In genomic region chr1:88505697-88506096, GRCm38 (mm10) we compare ENCODE assay signal across 25 mouse cellular contexts. TPM values are rescaled to one million over a fixed set of nuclear protein-coding genes. Genes with fewer than 3 reads are reported as not detected.
A peak's percentile ranks its signal among the peaks of the same experiment; 100 is the strongest.
DNase-seq lines count a peak whose midpoint lies in the region; ATAC-seq and TF ChIP-seq lines count a peak whose summit lies in the region.
"Had no signal": no experiment of that assay in that cellular context is flagged by ENCODE, and none has a peak within 500 bp of the region (broad histone marks: within the 10 kb centered on the region; RNA-seq: fewer than 3 reads in every experiment).

No protein-coding gene starts in this region.

- H3K4me2 ChIP-seq in liver, embryonic 13.5 days = no peak overlapping the region
- H3K4me2 ChIP-seq in liver, postnatal 0 days (ENCODE audit: low read depth, low read length) = no peak overlapping the region
- H3K4me2 ChIP-seq: embryonic facial prominence, embryonic 15.5 days; forebrain, embryonic 13.5 days; heart, embryonic 11.5 days; heart, embryonic 15.5 days; hindbrain, embryonic 15.5 days had no signal

- DNase-seq in heart, embryonic 10.5 days (ENCODE audit: low spot score) = no peak
- no peak for DNase-seq in heart, postnatal 36 days
- no peak for DNase-seq in liver, embryonic 13.5 days
- no peak for DNase-seq in liver, postnatal 0 days
- DNase-seq in urinary bladder, postnatal 14 days (ENCODE audit: low spot score) = peak; percentile 7
- no peak for DNase-seq in urinary bladder, postnatal 25 days (ENCODE audit: low spot score)
- no peak for DNase-seq in gastrocnemius, adult 18-20 months (ENCODE audit: low spot score)
- DNase-seq: adrenal gland, adult 2 months; cerebellum, adult 2 months; gastrocnemius, postnatal 36 days; heart, adult 18-20 months; heart, postnatal 14 days had no signal

- intact Hi-C loops in heart, postnatal 36 days (cut with DNase I) = no loop called here

- H3K4me1 ChIP-seq in heart, embryonic 10.5 days = peaks cover 30% of the 10 kb centered on the region
- peaks cover 26% of the 10 kb centered on the region for H3K4me1 ChIP-seq in liver, embryonic 13.5 days (replicated peaks)
- H3K4me1 ChIP-seq in liver, postnatal 0 days (ENCODE audit: insufficient read depth) = peaks cover 5% of the 10 kb centered on the region
- H3K4me1 ChIP-seq: embryonic facial prominence, embryonic 15.5 days had no signal

- no peaks in the 10 kb centered on the region for H3K27me3 ChIP-seq in heart, embryonic 10.5 days (ENCODE audit: insufficient read depth, poor library complexity, severe bottlenecking)
- H3K27me3 ChIP-seq in liver, embryonic 13.5 days = no peaks in the 10 kb centered on the region
- no peaks in the 10 kb centered on the region for H3K27me3 ChIP-seq in liver, postnatal 0 days (ENCODE audit: insufficient read depth, low read length)
- H3K27me3 ChIP-seq: CH12.LX; embryonic facial prominence, embryonic 15.5 days; forebrain, embryonic 13.5 days; heart, embryonic 15.5 days; hindbrain, embryonic 15.5 days had no signal

- no peaks in the 10 kb centered on the region for H3K9me3 ChIP-seq in heart, embryonic 10.5 days
- H3K9me3 ChIP-seq in liver, embryonic 13.5 days (replicated peaks) = no peaks in the 10 kb centered on the region
- H3K9me3 ChIP-seq in liver, postnatal 0 days (ENCODE audit: low read length) = no peaks in the 10 kb centered on the region
- H3K9me3 ChIP-seq: embryonic facial prominence, embryonic 15.5 days; forebrain, embryonic 13.5 days; heart, embryonic 15.5 days; hindbrain, embryonic 15.5 days had no signal

- ATAC-seq in liver, embryonic 13.5 days (ENCODE audit: low read depth) = 0 out of 2 replicates have a peak, but pooled peaks have one; percentile 41
- no peak for ATAC-seq in liver, postnatal 0 days
- ATAC-seq in megakaryocyte-erythroid progenitor cell, adult 5-6 weeks (replicated peaks; ENCODE audit: low FRiP score, low TSS enrichment, poor library complexity, severe bottlenecking) = 0 out of 2 replicates have a peak, but pooled peaks have one; percentile 25
- ATAC-seq: forebrain, embryonic 13.5 days had no signal

- 75% methylated on average over 6 of the region's 6 CpGs for WGBS in heart, embryonic 10.5 days
- WGBS in liver, embryonic 13.5 days (ENCODE audit: insufficient replicate concordance) = 54% methylated on average over 6 of the region's 6 CpGs
- 70% methylated on average over 6 of the region's 6 CpGs for WGBS in liver, postnatal 0 days (ENCODE audit: insufficient replicate concordance)

- H3K4me3 ChIP-seq in heart, embryonic 10.5 days = no peak overlapping the region
- H3K4me3 ChIP-seq in liver, embryonic 13.5 days (replicated peaks) = no peak overlapping the region
- H3K4me3 ChIP-seq in liver, postnatal 0 days (ENCODE audit: low read depth, low read length) = no peak overlapping the region
- H3K4me3 ChIP-seq: embryonic facial prominence, embryonic 15.5 days; erythroblast, embryonic 14.5 days; forebrain, embryonic 13.5 days; heart, embryonic 15.5 days; hindbrain, embryonic 15.5 days had no signal

- TF ChIP-seq EP300 in liver, postnatal 0 days (IDR thresholded peaks at IDR 0.05; ENCODE audit: low read depth) = no peak

- no peak overlapping the region for H3K9ac ChIP-seq in liver, embryonic 13.5 days
- H3K9ac ChIP-seq in liver, postnatal 0 days (replicated peaks) = no peak overlapping the region
- H3K9ac ChIP-seq: embryonic facial prominence, embryonic 15.5 days; forebrain, embryonic 13.5 days; heart, embryonic 15.5 days; hindbrain, embryonic 15.5 days had no signal

- no peaks in the 10 kb centered on the region for H3K36me3 ChIP-seq in heart, embryonic 10.5 days
- no peaks in the 10 kb centered on the region for H3K36me3 ChIP-seq in liver, embryonic 13.5 days
- no peaks in the 10 kb centered on the region for H3K36me3 ChIP-seq in liver, postnatal 0 days (replicated peaks; ENCODE audit: insufficient read depth, low read length)
- H3K36me3 ChIP-seq: embryonic facial prominence, embryonic 15.5 days; heart, embryonic 15.5 days; hindbrain, embryonic 15.5 days had no signal

- peak overlapping the region; percentile 77 for H3K27ac ChIP-seq in heart, embryonic 10.5 days
- H3K27ac ChIP-seq in liver, embryonic 13.5 days = no peak overlapping the region
- no peak overlapping the region for H3K27ac ChIP-seq in liver, postnatal 0 days (ENCODE audit: low read depth)
- H3K27ac ChIP-seq: embryonic facial prominence, embryonic 15.5 days; forebrain, embryonic 13.5 days; heart, embryonic 15.5 days; hindbrain, embryonic 15.5 days had no signal

- no peak for TF ChIP-seq CTCF in liver, postnatal 0 days (IDR thresholded peaks at IDR 0.05; ENCODE audit: low read depth)

RNA-seq across cellular contexts. Expression of gene Glrp1, which starts 4.2 kb away (rescaled TPM):
- 0.10 TPM in 1 of 2 replicates, not detected in the other for polyA plus RNA-seq in heart, embryonic 10.5 days (2016; fragmentation: Nextera tagmentation; extraction: Ambion mirVana)
- not detected for total RNA-seq in heart, postnatal 36 days (2021)
- polyA plus RNA-seq in liver, embryonic 13.5 days (2015; fragmentation: Nextera tagmentation; extraction: Ambion mirVana) = 0.09 and 0.17 TPM in 2 replicates
- polyA plus RNA-seq in liver, postnatal 0 days (2015; fragmentation: Nextera tagmentation; extraction: Ambion mirVana) = 0.08 and 0.11 TPM in 2 replicates
- total RNA-seq in megakaryocyte-erythroid progenitor cell, adult 5-6 weeks (2014; fragmentation: Nextera tagmentation) = 1.7 TPM in 1 of 2 replicates, not detected in the other
- 0.23 and 1.6 TPM in 2 replicates for total RNA-seq in megakaryocyte-erythroid progenitor cell, adult 5-6 weeks (2017)
- total RNA-seq in gastrocnemius, adult 18-20 months (2021) = not detected
- total RNA-seq: adrenal gland, adult 2 months; adrenal gland, postnatal 36 days; gastrocnemius, adult 8-10 months; gastrocnemius, postnatal 36 days; heart, postnatal 14 days had no signal
- polyA plus RNA-seq: adrenal gland, adult 2 months; embryonic facial prominence, embryonic 11.5 days; erythroblast, embryonic 14.5 days; forebrain, embryonic 13.5 days; hindbrain, embryonic 11.5 days; hindbrain, embryonic 15.5 days; inflammation-experienced regulatory T-cells, adult 6 months had no signal
